Mouse (Mus musculus) embryonic fibroblast, embryonic 13.5 days (primary cell): Measurements from ENCODE around the gene Zswim4.

Experiments
- CTCF ChIP-seq: IDR thresholded peaks from 2 replicates; pipeline ENCODE4 v1.5.1; 2011; ENCODE audit warnings: mild to moderate bottlenecking, control low read depth, low read length, moderate library complexity, borderline replicate concordance; ENCODE audit not compliant: insufficient read depth
- POLR2A ChIP-seq: IDR thresholded peaks from 2 replicates; pipeline ENCODE4 v1.6.1; 2011; ENCODE audit warnings: low read depth, mild to moderate bottlenecking, control low read depth, low read length, moderate library complexity

DNA sequence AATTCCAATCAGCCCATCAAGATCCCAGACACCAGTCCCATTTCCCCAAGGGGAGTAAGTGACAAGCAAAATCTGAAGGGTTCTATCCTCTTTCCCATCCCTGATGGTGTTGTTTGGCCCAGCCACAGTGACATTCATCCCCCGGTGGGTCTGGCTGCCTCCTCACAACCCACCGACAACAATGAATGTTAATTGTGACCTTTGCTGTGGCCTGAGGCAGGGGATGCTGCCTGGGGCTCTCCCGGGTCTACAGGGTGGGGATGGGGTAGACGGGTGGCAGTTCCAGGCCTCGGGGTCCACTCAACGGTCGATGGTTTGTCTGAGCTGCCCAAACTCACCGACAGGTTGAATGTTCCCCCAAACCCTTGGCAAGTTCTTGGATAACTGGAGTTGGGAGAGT, 58.3 kb downstream of the Zswim4 start:
- TF ChIP-seq CTCF, result no peak
- TF ChIP-seq POLR2A, result no peak
